Mouse (Mus musculus): ENCODE results near the gene Ssc5d.

- TF ChIP-seq TAL1 (IDR thresholded peaks at IDR 0.05; ENCODE audit: low read length) (no peak), GATA1 (IDR thresholded peaks at IDR 0.05; ENCODE audit: low read length) (no peak)
Observed at GRCm38 (mm10) chr7:4922931-4923565, 2.5 kb upstream of the Ssc5d start.
